Comparison of ENCODE assay signal across 17 mouse cellular contexts in genomic region chr11:55412680-55413415, GRCm38 (mm10). TPM values are rescaled to one million over a fixed set of nuclear protein-coding genes. Genes with fewer than 3 reads are reported as not detected.
DNase-seq lines count a peak whose midpoint lies in the region; ATAC-seq and TF ChIP-seq lines count a peak whose summit lies in the region.
"Had no signal": no experiment of that assay in that cellular context is flagged by ENCODE, and none has a peak within 500 bp of the region (broad histone marks: within the 10 kb centered on the region; RNA-seq: fewer than 3 reads in every experiment).

No protein-coding gene starts in this region.

- peak overlapping the region; percentile 81 for H3K4me3 ChIP-seq in gastrocnemius, adult 2 months
- H3K4me3 ChIP-seq in intestine, embryonic 16.5 days (ENCODE audit: low read length) = no peak overlapping the region
- H3K4me3 ChIP-seq in intestine, embryonic 15.5 days (replicated peaks) = no peak overlapping the region
- no peak overlapping the region for H3K4me3 ChIP-seq in lung, embryonic 15.5 days
- H3K4me3 ChIP-seq: forebrain, embryonic 12.5 days; liver, embryonic 12.5 days had no signal

- peak overlapping the region; percentile 85 for H3K27ac ChIP-seq in gastrocnemius, adult 2 months
- 0 out of 2 replicates have a peak overlapping the region, but pooled peaks have one; percentile 16 for H3K27ac ChIP-seq in intestine, embryonic 16.5 days (ENCODE audit: low read length)
- H3K27ac ChIP-seq in intestine, embryonic 15.5 days = no peak overlapping the region
- H3K27ac ChIP-seq in lung, embryonic 15.5 days = peak overlapping the region; percentile 59; the same call in 1 of the 2 replicates
- H3K27ac ChIP-seq: forebrain, embryonic 12.5 days; liver, embryonic 12.5 days had no signal

- no peak for TF ChIP-seq CTCF in gastrocnemius, adult 2 months (IDR thresholded peaks at IDR 0.05)

- intact Hi-C loops in gastrocnemius, adult 2 months (cut with DNase I) = no loop called here

- ATAC-seq in intestine, embryonic 16.5 days = no peak
- ATAC-seq in intestine, embryonic 15.5 days = no peak
- ATAC-seq in lung, embryonic 15.5 days (ENCODE audit: borderline replicate concordance, extremely low read depth, low FRiP score, low TSS enrichment) = no peak
- ATAC-seq: liver, embryonic 12.5 days had no signal

- H3K4me2 ChIP-seq in intestine, embryonic 16.5 days (ENCODE audit: low read depth, low read length) = no peak overlapping the region
- H3K4me2 ChIP-seq in intestine, embryonic 15.5 days (replicated peaks) = no peak overlapping the region
- no peak overlapping the region for H3K4me2 ChIP-seq in lung, embryonic 15.5 days
- H3K4me2 ChIP-seq: forebrain, embryonic 12.5 days; liver, embryonic 12.5 days; lung, embryonic 14.5 days had no signal

- no peaks in the 10 kb centered on the region for H3K27me3 ChIP-seq in intestine, embryonic 16.5 days (replicated peaks; ENCODE audit: control insufficient read depth, insufficient read depth, low read length)
- no peaks in the 10 kb centered on the region for H3K27me3 ChIP-seq in intestine, embryonic 15.5 days (replicated peaks)
- no peaks in the 10 kb centered on the region for H3K27me3 ChIP-seq in lung, embryonic 15.5 days
- H3K27me3 ChIP-seq: forebrain, embryonic 12.5 days; liver, embryonic 12.5 days had no signal

- WGBS in intestine, embryonic 16.5 days = 90% methylated on average over 10 of the region's 10 CpGs
- WGBS in intestine, embryonic 15.5 days = 91% methylated on average over 10 of the region's 10 CpGs
- WGBS in lung, embryonic 15.5 days = 90% methylated on average over 10 of the region's 10 CpGs

- peaks cover 4% of the 10 kb centered on the region for H3K36me3 ChIP-seq in intestine, embryonic 16.5 days (ENCODE audit: control insufficient read depth, insufficient read depth, low read length)
- H3K36me3 ChIP-seq in intestine, embryonic 15.5 days = peaks cover 12% of the 10 kb centered on the region; the same call in 1 of the 2 replicates
- peaks cover 34% of the 10 kb centered on the region for H3K36me3 ChIP-seq in lung, embryonic 15.5 days

- DNase-seq in gastrocnemius, adult 2 months = no peak
- DNase-seq in gastrocnemius, adult 18-20 months (ENCODE audit: low spot score) = no peak
- DNase-seq in lung, postnatal 4 days = no peak
- DNase-seq in cerebellum, adult 9-10 months = no peak
- no peak for DNase-seq in frontal cortex, postnatal 36 days (ENCODE audit: low spot score in 2 of 2)
- DNase-seq: cerebellum, adult 9-11 months; layer of hippocampus, postnatal 36 days; lung, embryonic 14.5 days; midbrain, embryonic 14.5 days; thymus, postnatal 25 days had no signal

- peaks cover 24% of the 10 kb centered on the region for H3K4me1 ChIP-seq in intestine, embryonic 16.5 days (ENCODE audit: control insufficient read depth, insufficient read depth, low read length)
- peaks cover 24% of the 10 kb centered on the region for H3K4me1 ChIP-seq in intestine, embryonic 15.5 days (replicated peaks)
- H3K4me1 ChIP-seq in lung, embryonic 15.5 days = peaks cover 65% of the 10 kb centered on the region

- no peaks in the 10 kb centered on the region for H3K9me3 ChIP-seq in intestine, embryonic 16.5 days (ENCODE audit: control insufficient read depth, low read length)
- H3K9me3 ChIP-seq in intestine, embryonic 15.5 days = no peaks in the 10 kb centered on the region
- H3K9me3 ChIP-seq in lung, embryonic 15.5 days = no peaks in the 10 kb centered on the region
- H3K9me3 ChIP-seq: forebrain, embryonic 12.5 days; liver, embryonic 12.5 days had no signal

- H3K9ac ChIP-seq in intestine, embryonic 16.5 days (ENCODE audit: low read depth, low read length) = no peak overlapping the region
- H3K9ac ChIP-seq in intestine, embryonic 15.5 days = no peak overlapping the region
- no peak overlapping the region for H3K9ac ChIP-seq in lung, embryonic 15.5 days
- H3K9ac ChIP-seq: forebrain, embryonic 12.5 days; liver, embryonic 12.5 days had no signal

RNA-seq across cellular contexts. Expression of gene Sparc, which starts 10.1 kb away (rescaled TPM):
- total RNA-seq in gastrocnemius, adult 2 months (2021) = 100 to 1,000 TPM; 276 to 473 TPM
- 100 to 1,000 TPM; 141 to 200 TPM for total RNA-seq in gastrocnemius, adult 18-20 months (2021)
- 1,500 and 1,563 TPM in 2 replicates for polyA plus RNA-seq in intestine, embryonic 16.5 days (2015; fragmentation: Nextera tagmentation; extraction: Ambion mirVana)
- 1,532 and 1,545 TPM in 2 replicates for polyA plus RNA-seq in intestine, embryonic 15.5 days (2015; fragmentation: Nextera tagmentation; extraction: Ambion mirVana)
- 1,944 and 2,059 TPM in 2 replicates for polyA plus RNA-seq in lung, embryonic 15.5 days (2015; fragmentation: Nextera tagmentation; extraction: Ambion mirVana)
- total RNA-seq: megakaryocyte progenitor cell, adult 5-6 weeks; MEL had no signal

RNA-seq across cellular contexts. Expression of gene Atox1, which starts 48.2 kb away (rescaled TPM):
- 10 to 100 TPM; 41.3 to 45.4 TPM for total RNA-seq in gastrocnemius, adult 2 months (2021)
- total RNA-seq in gastrocnemius, adult 18-20 months (2021) = 10 to 100 TPM; 38.2 to 40.3 TPM
- 408 and 413 TPM in 2 replicates for polyA plus RNA-seq in intestine, embryonic 16.5 days (2015; fragmentation: Nextera tagmentation; extraction: Ambion mirVana)
- 370 and 402 TPM in 2 replicates for polyA plus RNA-seq in intestine, embryonic 15.5 days (2015; fragmentation: Nextera tagmentation; extraction: Ambion mirVana)
- 531 and 546 TPM in 2 replicates for polyA plus RNA-seq in lung, embryonic 15.5 days (2015; fragmentation: Nextera tagmentation; extraction: Ambion mirVana)

RNA-seq across cellular contexts. Expression of gene G3bp1, which starts 56.6 kb away (rescaled TPM):
- 10 to 100 TPM; 52.5 to 55.5 TPM for total RNA-seq in gastrocnemius, adult 2 months (2021)
- 10 to 100 TPM; 50.7 to 55.5 TPM for total RNA-seq in gastrocnemius, adult 18-20 months (2021)
- polyA plus RNA-seq in intestine, embryonic 16.5 days (2015; fragmentation: Nextera tagmentation; extraction: Ambion mirVana) = 137 and 153 TPM in 2 replicates
- polyA plus RNA-seq in intestine, embryonic 15.5 days (2015; fragmentation: Nextera tagmentation; extraction: Ambion mirVana) = 163 and 179 TPM in 2 replicates
- 180 and 181 TPM in 2 replicates for polyA plus RNA-seq in lung, embryonic 15.5 days (2015; fragmentation: Nextera tagmentation; extraction: Ambion mirVana)
